Mouse (Mus musculus): Measurements from ENCODE around the gene Vmn1r50. TPM values are rescaled to one million over a fixed set of nuclear protein-coding genes. Genes with fewer than 3 reads are reported as not detected.

Gene Vmn1r50
- not detected in 2 replicates for polyA plus RNA-seq (2015; fragmentation: Nextera tagmentation; extraction: Ambion mirVana)

GRCm38 (mm10) chr6:90101130-90101529 lies at the start of gene Vmn1r50:
Gene Vmn1r50 (plus strand): TSS chr6:90101430.

GRCm38 (mm10) chr6:90078406-90078805 lies 22.8 kb upstream of the Vmn1r50 start, which contains the start of gene Vmn1r49:
Gene Vmn1r49 (minus strand): TSS chr6:90078506.

GRCm38 (mm10) chr6:90122296-90122695 lies 21.1 kb downstream of the Vmn1r50 start, which contains the start of gene Vmn1r51:
Gene Vmn1r51 (plus strand): TSS chr6:90122596.

Other genes with a start within 250 kb of the Vmn1r50 start
- not detected in 2 replicates for gene Vmn1r42, start 225.0 kb upstream of the Vmn1r50 start, polyA plus RNA-seq (2015; fragmentation: Nextera tagmentation; extraction: Ambion mirVana)
- gene Vmn1r43, start 225.0 kb upstream of the Vmn1r50 start, polyA plus RNA-seq (2015; fragmentation: Nextera tagmentation; extraction: Ambion mirVana) = not detected in 2 replicates
- not detected in 2 replicates for gene Vmn1r44, start 217.8 kb upstream of the Vmn1r50 start, polyA plus RNA-seq (2015; fragmentation: Nextera tagmentation; extraction: Ambion mirVana)
- not detected in 2 replicates for gene Vmn1r45, start 160.8 kb upstream of the Vmn1r50 start, polyA plus RNA-seq (2015; fragmentation: Nextera tagmentation; extraction: Ambion mirVana)
- gene Vmn1r46, start 132.1 kb upstream of the Vmn1r50 start, polyA plus RNA-seq (2015; fragmentation: Nextera tagmentation; extraction: Ambion mirVana) = not detected in 2 replicates
- not detected in 2 replicates for gene Vmn1r47, start 85.3 kb upstream of the Vmn1r50 start, polyA plus RNA-seq (2015; fragmentation: Nextera tagmentation; extraction: Ambion mirVana)
- gene Vmn1r48, start 64.6 kb upstream of the Vmn1r50 start, polyA plus RNA-seq (2015; fragmentation: Nextera tagmentation; extraction: Ambion mirVana) = not detected in 2 replicates
- not detected in 2 replicates for gene Vmn1r49, start 22.9 kb upstream of the Vmn1r50 start, polyA plus RNA-seq (2015; fragmentation: Nextera tagmentation; extraction: Ambion mirVana)
- not detected in 2 replicates for gene Vmn1r51, start 21.2 kb downstream of the Vmn1r50 start, polyA plus RNA-seq (2015; fragmentation: Nextera tagmentation; extraction: Ambion mirVana)
- not detected in 2 replicates for gene Vmn1r52, start 73.4 kb downstream of the Vmn1r50 start, polyA plus RNA-seq (2015; fragmentation: Nextera tagmentation; extraction: Ambion mirVana)
- gene V1ra8, start 101.4 kb downstream of the Vmn1r50 start, polyA plus RNA-seq (2015; fragmentation: Nextera tagmentation; extraction: Ambion mirVana) = not detected in 2 replicates
- not detected in 2 replicates for gene Vmn1r53, start 123.0 kb downstream of the Vmn1r50 start, polyA plus RNA-seq (2015; fragmentation: Nextera tagmentation; extraction: Ambion mirVana)
- not detected in 2 replicates for gene Vmn1r54, start 144.9 kb downstream of the Vmn1r50 start, polyA plus RNA-seq (2015; fragmentation: Nextera tagmentation; extraction: Ambion mirVana)
- gene BC048671, start 199.8 kb downstream of the Vmn1r50 start, polyA plus RNA-seq (2015; fragmentation: Nextera tagmentation; extraction: Ambion mirVana) = 0.15 TPM in 1 of 2 replicates, not detected in the other
- 0.12 and 0.15 TPM in 2 replicates for gene Chst13, start 223.8 kb downstream of the Vmn1r50 start, polyA plus RNA-seq (2015; fragmentation: Nextera tagmentation; extraction: Ambion mirVana)
- gene Uroc1, start 231.9 kb downstream of the Vmn1r50 start, polyA plus RNA-seq (2015; fragmentation: Nextera tagmentation; extraction: Ambion mirVana) = not detected in 2 replicates